Mouse (Mus musculus): ENCODE data around the gene Bend6. TPM values are rescaled to one million over a fixed set of nuclear protein-coding genes. Genes with fewer than 3 reads are reported as not detected.

Gene Bend6
- polyA plus RNA-seq, 1 experiment, result 2.1 TPM

GRCm38 (mm10) chr1:33803323-33803722, 104.3 kb downstream of the Bend6 start:
- DNase-seq (ENCODE audit: low spot score), result no peak

Other genes starting within 250 kb of the Bend6 start
- 9.0 and 10.8 TPM in 2 replicates for gene Prim2, start 238.0 kb downstream of the Bend6 start, polyA plus RNA-seq (2012; rRNA removed)
- 14.6 and 18.3 TPM in 2 replicates for gene Rab23, start 187.9 kb downstream of the Bend6 start, polyA plus RNA-seq (2012; rRNA removed)
- 89.9 and 91.2 TPM in 2 replicates for gene Bag2, start 150.0 kb downstream of the Bend6 start, polyA plus RNA-seq (2012; rRNA removed)
- gene Zfp451, start 93.2 kb downstream of the Bend6 start, polyA plus RNA-seq (2012; rRNA removed), result 15.8 and 16.8 TPM in 2 replicates
- gene Dst, start 409 bp upstream of the Bend6 start, polyA plus RNA-seq (2012; rRNA removed), result 77.4 and 118 TPM in 2 replicates